Mouse (Mus musculus) heart, adult 18-20 months (tissue): ENCODE measurements at regions not wholly inside any gene's neighbourhood (a gene's known extent, or its start where the extent isn't known, plus 50 kb on each side); places are given as distances from the start of the nearest gene placed in this dataset.
A peak's percentile ranks its signal among the peaks of the same experiment; 100 is the strongest.

Source experiments
- DNase-seq, 2 experiments: peaks; one replicate each; pipeline ENCODE4 v3.0.0; 2021 to 2022; ENCODE audit warnings: mixed read lengths in 1 of 2

- no peak for DNase-seq
These were observed 299.8 kb upstream of the Gm9747 start for GRCm38 (mm10) chr1:81933064-81933463.

GRCm38 (mm10) chr1:81945236-81945635 is 287.7 kb upstream of the Gm9747 start:
- no peak for DNase-seq

DNA sequence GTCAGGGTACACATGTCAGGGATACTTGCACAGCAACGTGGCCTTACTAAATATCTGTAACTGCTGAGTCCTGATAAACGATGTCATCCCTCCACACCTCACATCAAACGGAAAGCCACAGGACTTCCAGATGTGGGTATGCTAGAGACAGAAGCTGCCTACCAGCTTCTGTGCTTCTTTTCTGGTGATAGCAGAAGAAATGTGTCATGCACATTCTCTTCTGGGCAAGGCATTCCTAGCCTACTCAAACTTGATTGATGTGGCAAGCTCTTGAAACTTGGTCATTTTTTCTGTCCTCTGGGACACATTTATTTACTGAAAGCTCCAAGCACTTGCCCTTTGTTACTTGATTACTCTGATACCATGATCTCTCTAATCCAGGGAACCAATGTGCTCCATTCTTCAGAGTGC is 282.8 kb upstream of the Gm9747 start:
- DNase-seq, result no peak

- no peak for DNase-seq
These were observed 282.1 kb upstream of the Gm9747 start for GRCm38 (mm10) chr1:81950853-81951252.

DNA sequence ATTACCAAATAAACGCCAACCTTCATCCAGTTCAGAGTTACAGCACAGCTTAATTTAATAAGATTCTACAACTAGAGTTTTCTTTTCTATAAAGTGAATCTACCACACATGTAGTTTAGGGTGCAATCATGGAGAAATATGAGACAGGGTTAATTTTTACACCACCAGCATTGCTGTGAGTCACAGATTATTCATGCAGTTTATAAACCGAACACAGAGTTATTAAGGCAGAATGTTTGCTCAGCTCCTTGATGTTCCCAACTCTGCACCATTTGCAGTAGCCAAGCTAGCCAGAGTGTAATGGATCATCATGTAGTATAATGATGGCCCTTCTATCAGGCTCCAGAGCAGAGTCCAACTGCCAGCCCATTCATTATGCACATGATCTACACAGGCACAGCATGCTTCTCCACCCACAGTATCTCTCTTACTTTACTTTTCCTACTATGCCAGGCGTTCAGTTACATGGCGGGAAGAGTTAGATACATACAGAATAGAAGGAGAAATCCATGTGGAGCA is 281.4 kb upstream of the Gm9747 start:
- no peak for DNase-seq

GRCm38 (mm10) chr1:81952095-81952494 is 280.8 kb upstream of the Gm9747 start:
- no peak for DNase-seq

DNA sequence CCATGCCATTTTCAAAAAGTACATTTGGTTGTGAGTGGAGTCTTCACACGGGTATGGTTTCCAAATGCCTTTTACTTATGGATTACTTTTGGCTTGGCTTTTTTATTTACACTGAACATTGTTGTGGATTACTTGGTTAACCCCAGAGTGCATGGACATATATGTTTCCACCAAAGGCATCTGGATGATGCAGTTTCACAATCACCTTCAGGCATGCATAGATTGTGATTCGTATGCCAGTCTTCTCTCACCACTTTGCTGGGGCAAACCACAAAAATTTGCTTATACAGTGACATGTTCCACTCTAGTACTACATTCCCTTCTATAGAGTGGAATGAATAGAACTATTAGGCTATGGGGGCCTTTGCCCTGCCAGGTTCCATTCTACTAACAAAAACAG is 278.4 kb upstream of the Gm9747 start:
- no peak for DNase-seq

DNA sequence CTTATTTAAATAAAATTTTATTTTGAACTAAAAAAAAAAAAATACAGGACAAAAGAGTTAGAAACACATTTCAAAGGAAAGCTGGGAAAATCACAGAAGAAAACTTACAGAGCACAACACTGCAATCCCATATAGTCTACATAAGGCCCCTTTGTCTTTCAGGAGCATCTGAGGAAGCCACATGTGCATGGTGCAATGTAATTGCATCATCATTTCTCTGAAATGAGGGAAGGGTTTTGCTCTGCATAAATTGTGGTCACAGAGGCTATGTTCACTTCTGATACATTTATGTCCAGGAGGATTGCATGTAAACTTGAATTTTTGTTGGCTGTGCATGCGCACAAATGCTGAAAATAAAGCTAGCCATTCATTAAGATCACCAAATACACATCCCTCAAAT is 265.9 kb upstream of the Gm9747 start:
- peak in 1 of 2 experiments; percentile 4 for DNase-seq

DNA sequence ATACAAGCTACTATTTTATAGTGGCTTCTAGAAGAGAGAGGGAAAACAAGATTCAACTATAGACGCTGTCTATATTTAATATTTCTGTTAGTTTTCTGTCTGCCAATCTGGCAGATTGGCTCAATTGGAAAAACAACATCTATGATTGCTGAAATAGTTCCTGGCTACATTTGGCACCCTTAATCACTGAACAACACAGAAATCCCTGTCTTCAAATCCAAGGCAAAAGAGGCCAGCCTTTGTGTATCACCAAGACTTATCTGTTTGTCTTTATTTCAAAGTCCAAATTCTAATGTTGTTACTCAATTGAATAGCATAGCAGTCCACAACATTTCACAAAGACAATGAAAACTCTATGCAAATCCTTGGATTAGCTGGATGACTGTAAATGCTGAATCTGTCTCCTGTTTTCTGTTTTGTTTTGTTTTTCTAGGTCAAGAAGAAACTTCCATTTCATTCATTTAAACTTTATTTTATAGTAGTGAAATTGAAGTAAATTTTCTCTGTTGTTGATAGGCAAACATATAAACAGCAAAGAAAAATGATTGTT is 265.1 kb upstream of the Gm9747 start:
- DNase-seq, result peak in 1 of 2 experiments; percentile 5

DNA sequence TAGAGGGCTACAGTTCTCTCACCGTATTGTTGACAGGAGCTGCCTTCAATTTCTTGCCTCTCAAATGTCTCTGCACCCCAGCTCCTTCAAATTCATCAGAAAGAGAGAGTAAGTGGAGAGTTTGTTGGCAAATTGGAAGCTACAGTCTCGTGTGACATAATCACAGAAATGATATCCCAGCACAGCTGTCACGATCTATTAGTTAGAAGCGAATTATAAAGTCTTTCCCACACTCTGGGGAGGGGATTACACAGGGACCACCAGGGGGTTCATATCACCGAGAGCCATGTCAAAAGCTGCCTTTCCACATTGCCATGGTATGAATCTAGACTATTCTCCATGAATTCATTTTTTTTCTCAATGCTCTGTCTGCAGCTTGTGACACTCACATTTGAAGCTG is 260.3 kb upstream of the Gm9747 start:
- DNase-seq, result no peak

DNA sequence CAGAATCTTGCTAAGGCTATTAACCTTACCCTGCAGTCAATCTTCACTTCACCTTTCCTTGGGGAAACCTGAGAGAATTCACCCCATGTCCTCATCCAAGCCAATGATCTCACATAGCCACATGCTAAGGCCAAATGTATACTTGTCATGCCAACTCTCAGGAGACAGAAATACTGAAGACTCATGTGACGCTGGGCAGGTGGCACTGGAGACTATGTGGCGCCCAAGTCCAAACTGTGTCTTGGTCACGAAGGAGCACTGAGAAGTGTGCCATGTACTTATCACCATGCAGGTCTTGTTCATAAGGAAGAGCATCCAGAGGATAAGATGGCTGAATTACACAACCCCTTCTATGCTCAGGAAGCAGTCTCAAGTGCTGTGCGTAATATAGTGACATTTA is 259.4 kb upstream of the Gm9747 start:
- DNase-seq, result no peak

- DNase-seq, result no peak
These were observed 225.0 kb upstream of the Gm9747 start for GRCm38 (mm10) chr1:82007943-82008342.

GRCm38 (mm10) chr1:82008805-82009204 is 224.1 kb upstream of the Gm9747 start:
- DNase-seq, result no peak

DNA sequence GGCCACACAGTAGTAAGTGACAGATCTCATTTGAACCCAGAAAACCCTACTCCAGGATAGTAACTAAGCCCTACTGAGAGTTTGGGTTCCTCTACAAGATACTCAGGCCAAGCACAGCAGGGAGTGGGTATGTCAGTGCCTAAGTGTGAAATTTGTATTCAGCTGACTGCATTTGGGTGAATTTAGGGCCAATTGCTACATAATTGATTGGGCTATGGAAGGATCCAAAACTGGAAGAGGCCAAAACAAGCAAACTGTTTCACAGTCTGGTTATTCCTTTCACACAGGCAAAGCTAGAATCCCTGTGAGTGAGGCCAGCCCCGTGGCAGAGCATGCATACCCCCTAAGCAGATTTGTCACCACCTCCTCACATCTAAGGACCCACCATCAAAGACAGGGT is 221.9 kb upstream of the Gm9747 start:
- DNase-seq, result no peak

DNA sequence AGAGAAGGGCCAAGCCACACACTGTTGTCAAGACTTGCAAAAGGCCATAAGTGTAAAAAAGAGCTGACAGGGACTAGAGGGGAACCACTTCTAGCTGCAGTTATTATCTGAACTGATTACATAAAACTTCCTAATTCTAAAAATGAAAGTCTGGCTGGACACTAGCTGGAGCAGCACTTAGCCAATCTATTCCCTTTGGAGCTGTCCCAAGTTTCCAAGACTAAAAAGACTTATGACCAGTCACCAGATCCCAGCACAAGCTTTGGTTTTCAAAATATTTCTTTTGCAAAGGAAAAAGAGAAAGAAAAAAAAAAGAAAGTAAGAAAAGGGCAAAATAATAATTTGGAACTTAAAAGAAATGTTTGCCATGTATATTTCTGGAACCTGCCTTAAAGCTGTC is 217.6 kb upstream of the Gm9747 start:
- peak; percentile 53 to 58 for DNase-seq

DNA sequence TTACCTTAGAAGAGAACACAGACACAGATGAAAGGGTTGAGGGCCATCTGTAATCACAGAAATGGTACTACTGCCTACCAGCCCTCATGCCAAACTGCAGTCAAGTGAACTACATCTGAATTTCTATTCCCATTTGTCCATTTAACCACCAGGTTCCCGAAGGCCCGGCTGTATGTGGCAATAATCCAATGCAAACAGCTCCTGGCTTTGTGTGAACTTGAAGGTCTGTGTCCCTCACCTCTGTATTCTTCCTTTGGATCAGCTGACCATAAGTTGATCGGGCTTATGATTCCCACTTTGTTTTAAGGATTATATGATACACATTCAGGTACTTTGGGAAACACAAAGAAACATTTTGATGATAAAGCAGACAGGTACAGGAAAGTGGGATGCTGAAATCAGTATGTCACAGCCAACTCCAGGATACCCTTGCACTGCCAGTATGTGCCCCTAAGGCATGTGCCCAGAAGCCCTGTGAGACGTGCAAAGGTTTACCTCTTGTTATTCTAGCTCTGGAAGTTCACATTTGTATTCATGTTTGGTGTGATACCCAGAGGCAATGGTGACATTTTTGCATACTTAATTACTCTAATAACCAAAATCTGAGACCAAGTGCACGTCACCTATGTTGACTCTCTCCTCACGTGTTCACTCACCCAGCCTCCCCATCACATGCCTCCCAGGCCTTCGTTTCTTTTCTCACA is 214.1 kb upstream of the Gm9747 start:
- no peak for DNase-seq

DNA sequence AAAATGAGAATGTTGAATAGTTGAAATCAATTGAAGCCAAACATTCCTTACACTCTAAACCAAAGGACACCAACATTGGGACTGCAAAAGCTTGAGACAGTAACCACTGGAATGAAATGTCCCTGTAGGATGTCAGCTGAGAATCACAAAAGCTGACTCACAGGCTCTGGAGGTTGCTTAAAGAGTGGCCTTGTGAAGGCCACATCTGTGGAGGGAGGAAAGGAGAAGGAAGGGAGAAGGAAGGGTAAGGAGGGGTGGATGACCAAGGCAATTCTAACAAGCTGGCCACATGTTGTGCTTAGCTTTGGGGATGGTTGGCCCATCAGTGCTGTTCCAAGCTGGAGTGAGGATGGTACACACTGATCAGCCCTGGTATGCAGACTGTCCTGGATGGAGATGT is 205.2 kb upstream of the Gm9747 start:
- no peak for DNase-seq

GRCm38 (mm10) chr1:82031130-82031529 is 201.8 kb upstream of the Gm9747 start:
- no peak for DNase-seq

DNA sequence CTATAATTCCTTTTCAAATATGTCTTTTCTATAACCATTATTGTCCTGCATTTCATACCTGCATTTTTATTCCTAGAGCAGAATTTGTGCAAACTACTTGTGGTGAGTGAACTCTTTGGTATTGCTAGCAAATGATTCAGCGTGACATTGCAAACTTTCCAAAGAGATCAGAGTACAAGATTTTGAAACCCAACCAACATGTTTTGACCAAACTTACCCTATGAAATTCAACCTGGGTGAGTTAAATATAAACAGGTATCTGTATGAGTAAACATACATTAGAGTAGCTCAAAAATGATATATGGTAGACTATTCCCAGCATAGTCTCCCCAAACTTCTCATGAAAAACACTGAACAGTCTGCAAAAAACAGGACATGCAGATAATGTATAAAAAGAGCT is 200.5 kb upstream of the Gm9747 start:
- no peak for DNase-seq

DNA sequence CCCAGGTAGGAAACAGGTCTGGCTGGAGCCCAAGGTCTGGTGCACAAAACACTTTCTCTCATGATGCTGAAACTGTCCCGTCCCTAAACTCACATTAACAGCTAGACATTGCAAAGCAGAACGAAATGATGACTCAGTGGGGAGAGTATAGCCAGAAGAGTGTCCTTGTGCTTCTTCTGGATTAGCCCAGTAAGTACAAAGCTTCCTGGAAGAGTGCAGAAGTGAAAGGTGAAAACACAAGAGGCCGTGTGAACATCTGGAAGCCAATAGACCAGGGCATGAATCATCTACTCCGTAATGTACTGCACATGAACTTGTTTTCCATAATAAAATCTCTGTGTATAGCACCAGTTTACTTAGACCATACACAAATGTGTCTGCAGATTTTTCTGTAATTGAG is 194.7 kb upstream of the Gm9747 start:
- no peak for DNase-seq

- no peak for DNase-seq
These were observed 194.2 kb upstream of the Gm9747 start for GRCm38 (mm10) chr1:82038698-82039097.

DNA sequence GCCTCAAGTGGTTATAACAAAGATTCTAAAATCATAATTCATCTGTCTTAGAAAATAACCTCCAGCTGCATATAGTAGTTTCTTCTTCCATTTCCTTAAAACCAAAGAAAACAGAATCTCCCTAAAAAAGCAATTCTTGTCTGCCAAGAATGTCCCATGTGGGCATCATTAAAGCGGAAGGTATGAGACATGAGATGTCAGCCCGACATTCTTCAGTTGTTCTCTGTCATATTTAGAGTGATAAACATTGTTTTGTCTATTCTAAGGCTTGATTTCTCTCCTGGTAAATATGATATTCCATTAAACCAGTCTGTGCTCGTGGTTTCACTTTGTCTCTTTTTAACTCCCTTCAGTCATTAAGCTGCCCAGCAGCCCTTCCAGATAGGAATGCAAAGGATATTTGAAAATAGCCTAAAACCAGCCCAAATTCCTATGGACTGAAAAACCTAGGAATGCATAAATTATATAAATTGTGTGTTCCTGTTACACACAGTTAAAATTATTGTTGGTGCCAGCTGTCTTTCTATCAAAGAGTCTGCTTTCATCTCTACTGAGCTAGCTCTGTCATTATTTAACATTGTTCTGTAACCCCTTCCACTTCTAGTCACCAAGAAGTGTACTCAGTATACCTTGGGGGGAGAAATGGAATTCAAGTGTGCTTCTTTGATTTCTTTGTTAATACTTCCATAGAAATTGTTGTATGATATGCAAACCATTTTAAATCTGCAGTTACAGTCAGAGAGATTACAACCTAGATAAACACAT is 191.4 kb upstream of the Gm9747 start:
- DNase-seq, result no peak

- DNase-seq, result no peak
These were observed 190.9 kb upstream of the Gm9747 start for GRCm38 (mm10) chr1:82042051-82042432.

DNA sequence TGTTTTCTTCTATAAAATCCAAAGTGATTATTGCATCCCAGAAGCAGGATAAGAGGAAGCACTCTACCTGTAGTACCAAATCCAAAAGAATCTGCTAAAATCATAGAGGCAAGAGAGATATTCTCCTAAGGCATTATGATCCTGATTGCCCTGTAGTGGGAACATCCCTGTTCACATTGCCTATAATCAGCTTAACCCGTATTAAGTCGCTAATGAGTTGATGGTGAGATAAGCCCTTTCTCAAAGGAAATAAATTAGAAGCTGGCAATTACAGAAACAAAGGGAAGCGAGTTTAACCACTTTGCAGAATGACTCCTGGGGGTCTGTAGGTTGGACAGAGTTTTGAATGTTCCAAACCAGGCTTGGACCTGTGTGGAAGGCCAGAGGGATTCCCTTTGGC is 190.4 kb upstream of the Gm9747 start:
- no peak for DNase-seq
